Mouse (Mus musculus) G1E-ER4 (cell line): ENCODE results near the gene Hnrnpd. TPM values are rescaled to one million over a fixed set of nuclear protein-coding genes. Genes with fewer than 3 reads are reported as not detected.

Experiments used
- GATA1 ChIP-seq: IDR thresholded peaks from one replicate; pipeline ENCODE4 v1.8.0; 2012; ENCODE audit warnings: low read length, inconsistent platforms
- polyA plus RNA-seq: library from polyadenylated mRNA; stranded (reverse); fragments of >175 nt; gene quantifications from 2 replicates; pipeline ENCODE4 v1.2.3, GENCODE M21; 2012

Gene Hnrnpd
- polyA plus RNA-seq: 559 and 620 TPM in 2 replicates

DNA sequence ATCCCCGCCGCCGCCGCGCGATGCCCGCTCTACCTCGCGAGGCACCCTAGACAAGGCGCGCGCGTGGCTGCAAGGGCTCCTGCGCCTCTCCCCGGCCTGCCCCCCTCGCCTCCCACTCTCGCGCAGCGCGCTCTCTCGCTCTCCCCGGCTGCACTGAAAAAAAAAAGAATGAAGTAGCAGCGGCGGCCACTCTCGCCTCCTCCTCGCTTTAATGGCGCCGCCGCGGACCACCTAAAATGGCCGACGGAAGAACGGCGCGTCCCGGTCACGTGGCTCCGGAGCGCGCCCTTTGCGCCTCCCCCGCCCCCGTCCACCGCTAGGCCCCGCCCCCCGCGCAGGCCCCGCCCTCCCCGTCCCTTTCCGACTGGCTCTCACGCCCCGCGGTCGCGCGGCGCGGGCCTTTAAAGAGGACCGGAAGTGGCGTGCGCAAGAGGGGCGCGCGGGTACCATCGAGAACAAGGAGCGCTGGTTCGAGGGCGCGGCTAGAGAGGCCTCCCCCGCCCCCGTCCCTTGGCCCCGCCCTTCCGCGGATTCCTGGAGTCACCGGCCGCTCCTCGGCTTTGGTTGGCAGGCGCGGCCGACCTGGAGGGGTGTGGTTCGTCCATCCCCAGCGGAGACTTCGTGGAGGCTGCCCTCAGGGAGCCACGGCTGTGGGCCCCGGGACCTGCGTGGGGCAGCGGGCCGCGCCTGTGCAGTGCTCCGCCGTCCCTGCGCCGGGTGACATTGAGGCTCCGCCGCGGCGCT, at the start of gene Hnrnpd, which contains the start of gene 4930524J08Rik:
Gene Hnrnpd (minus strand): TSS at position 240 of the 744 bp plus-strand sequence.
Gene 4930524J08Rik (plus strand): TSS at position 363 of the 744 bp plus-strand sequence.
- no peak for TF ChIP-seq GATA1

DNA sequence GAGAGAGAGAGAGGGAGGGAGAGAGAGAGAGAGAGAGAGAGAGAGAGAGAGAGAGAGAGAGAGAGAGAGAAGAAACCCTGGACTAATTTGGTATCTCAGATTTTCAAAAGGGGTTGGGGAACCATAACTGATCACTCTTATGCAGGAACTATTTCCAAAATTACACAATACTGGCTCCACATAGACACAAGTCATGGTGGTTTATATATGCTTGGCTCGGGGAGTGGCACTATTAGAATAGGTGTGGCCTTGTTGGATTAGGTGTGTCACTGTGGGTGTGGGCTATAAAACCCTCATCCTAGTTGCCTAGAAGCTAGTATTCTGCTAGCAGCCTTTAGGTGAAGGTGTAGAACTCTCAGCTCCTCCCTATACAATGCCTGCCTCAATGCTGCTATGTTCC, 46.1 kb upstream of the Hnrnpd start:
- no peak for TF ChIP-seq GATA1

DNA sequence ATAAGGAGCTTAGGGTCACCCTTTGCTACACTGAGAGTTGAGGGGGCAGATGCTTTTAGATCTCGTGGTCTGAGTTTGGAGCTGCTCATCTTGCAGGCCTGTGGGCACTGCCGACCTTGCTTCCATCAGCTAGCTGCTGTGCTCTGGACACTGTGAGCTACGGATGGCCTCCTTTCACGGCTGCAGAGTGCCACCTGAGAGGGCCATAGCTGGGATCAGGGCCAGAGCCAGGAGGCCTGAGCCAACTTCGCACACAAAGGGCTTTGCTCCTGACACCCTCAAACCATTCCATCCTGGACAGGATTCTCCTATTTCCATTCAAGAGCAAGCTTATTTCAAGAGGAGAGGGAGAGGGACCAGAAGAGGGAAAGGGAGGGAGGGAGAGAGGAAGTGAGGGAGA, 45.7 kb upstream of the Hnrnpd start:
- TF ChIP-seq GATA1: no peak

DNA sequence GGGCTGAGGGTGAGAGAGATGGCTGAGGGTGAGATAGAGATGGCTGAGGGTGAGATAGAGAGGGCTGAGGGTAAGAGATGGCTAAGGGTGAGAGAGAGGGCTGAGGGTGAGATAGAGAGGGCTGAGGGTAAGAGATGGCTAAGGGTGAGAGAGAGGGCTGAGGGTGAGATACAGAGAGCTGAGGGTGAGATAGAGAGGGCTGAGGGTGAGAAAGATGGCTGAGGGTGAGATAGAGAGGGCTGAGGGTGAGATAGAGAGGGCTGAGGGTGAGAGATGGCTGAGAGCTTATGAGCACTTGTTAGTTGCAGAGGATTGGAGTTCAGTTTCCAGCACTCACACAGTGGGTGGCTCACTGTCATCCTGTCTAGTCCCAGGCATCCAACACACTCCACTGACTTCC, 41.4 kb upstream of the Hnrnpd start:
- no peak for TF ChIP-seq GATA1

DNA sequence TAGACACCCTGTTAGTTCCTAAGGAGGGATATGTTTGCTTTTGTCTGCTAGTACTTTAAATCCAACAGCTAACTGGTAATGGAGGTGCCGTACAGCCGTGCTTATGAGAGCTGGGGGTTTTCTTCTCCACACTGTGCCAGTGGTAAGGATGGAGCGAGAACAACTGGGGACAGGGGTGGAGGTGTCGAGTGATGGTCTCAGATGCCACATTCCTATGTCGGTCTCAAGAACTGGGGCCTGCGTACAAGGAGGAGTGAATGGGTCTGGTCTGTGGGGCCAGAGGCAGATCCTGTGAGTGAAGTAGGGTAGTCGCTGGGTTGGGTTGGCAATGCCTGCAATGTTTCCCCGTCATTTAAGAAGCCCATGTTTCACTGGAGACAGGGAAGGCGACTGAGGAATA, 33.9 kb upstream of the Hnrnpd start:
- no peak for TF ChIP-seq GATA1

DNA sequence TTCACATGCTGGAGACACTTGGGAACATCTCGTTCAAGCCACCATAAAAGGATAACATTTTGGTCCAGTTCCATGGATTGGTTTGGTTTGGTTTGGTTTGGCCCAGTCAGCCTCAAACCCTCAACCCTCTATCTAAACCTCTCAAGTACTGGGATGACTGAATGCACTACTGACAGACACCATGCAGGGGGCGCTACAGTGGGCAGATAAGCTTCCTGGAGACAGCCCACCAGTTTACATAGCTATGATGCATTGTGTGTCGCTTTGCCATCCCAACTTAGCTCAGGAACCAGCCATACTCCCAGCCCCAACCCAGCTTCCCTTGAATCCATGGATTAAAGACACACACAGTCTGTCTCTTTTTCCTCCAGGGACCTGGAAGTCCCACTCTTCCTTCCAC, 29.7 kb upstream of the Hnrnpd start:
- TF ChIP-seq GATA1: no peak

DNA sequence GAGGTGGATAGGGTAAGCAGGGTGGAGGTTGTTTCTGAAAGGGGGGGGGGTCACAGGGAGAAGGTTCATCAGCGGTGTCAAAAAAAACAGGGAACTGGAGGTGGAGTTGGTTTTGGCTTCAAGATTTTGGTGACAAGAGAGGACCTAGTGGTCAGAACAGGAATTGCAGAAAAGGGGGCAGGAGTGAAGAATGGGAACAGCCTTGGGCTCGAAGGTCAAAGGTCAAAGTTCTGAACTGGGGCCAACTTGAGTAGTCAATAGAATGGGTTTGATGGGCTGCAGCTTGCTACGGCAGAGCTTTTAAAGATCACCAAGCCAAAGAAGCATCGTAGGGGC, 28.3 kb upstream of the Hnrnpd start:
- TF ChIP-seq GATA1: no peak

DNA sequence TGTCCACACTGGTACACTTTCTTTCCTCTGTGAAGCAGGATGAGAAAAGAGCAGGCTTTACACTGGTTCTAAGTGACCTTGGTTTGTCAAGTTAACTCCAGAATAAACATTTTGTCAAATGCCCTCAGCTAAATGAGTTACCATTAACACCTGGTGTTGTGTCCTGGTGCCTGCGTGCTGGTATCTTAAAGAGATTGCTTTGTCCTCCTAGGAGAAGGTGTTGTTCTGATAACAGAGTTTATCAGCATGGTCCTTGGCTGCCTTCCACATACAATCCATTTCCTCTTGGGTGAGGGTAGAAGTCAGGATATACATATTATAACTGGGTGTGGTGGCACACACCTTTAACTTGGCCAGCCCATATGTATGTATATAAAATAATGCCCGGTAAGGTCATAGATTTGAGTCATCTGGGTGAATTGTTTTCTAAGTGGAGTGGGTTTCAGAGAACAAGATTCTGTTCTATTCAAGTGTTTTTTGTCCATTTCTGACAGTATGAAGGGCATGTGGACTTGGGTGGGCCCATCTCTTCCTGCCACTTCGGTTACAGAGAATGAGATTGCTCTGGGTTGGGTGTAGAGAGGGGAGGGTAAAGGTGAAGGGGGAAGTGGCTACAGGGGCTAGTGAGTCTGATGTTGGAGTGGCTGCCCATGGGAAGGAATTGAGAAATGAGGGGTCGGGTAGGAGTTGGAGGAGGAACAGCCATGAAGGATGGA, 27.7 kb upstream of the Hnrnpd start:
- no peak for TF ChIP-seq GATA1

DNA sequence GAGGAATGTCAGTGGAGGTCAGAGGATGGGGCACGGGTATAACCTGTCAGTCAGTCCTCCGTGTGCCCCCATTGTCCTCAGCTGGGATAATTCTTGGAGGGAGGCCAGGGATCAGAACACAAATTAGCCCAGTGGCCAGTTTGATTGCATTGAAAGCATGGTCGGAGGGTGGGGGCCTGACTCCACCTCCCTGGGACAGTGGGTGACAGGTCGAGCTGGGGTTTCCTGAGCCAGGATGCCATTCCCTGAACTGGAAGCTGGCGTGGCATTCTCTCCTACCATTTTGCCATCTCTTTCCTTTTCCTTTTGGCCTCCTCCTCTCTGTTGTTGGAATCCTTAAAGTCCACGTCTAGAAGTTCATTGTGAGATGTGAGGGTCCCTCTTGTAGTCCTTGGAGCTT, 27.2 kb upstream of the Hnrnpd start:
- no peak for TF ChIP-seq GATA1

DNA sequence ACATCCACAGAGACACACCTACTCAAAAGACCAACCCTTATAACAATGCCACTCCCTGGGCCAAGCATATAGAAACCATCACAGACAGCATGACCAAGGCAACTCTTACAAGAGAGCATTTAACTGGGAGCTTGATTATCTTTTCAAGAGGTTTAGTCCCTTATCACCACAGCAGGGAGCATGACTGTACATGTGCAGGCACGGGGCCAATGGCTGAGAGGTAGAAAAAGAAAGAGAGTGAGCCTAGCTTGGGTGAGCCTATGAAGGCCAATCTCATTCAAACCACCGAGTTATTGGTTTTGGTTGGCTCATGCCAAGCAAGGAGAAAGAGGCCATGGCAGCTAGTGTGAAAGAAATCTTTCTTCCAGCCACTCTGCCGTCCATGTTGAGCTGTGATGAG, 26.7 kb upstream of the Hnrnpd start:
- TF ChIP-seq GATA1: no peak

DNA sequence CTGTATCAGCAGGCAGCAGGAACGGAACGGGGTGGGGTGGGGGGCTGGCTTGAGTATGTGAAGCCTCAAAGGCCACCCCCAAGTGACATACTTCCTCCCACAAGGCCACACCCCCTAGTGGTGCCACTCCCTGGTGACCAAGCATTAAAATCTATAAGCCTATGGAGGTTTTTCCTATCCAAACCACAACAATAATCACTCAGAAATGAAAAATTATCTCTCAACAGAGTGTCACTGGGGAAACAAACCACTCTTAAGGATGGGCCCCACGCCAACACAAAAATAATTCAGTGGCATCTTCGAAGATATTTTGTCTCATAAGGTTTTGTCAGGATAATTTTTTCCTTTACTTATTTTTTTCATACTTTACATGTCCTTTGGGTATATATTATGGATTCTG, 25.2 kb upstream of the Hnrnpd start:
- TF ChIP-seq GATA1: no peak

DNA sequence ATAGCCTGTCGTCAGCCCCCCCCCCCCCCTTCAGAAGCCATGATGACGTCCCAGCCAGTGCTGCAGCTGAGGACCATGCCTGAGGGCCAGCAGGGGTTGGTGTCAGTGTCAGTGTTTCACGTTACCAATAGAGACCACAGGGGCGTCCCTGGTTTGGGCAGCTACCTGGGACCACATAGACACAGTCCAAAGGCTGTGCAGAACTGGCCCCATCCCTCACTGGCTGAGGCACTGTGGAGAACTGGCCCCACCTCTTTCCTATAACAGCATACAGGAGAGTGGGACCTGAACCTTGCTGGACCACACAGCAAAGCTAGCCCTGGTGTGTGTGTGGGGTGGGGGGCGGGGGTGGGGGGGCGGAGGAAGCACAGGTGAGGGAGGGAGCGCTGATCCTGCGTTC, 21.8 kb upstream of the Hnrnpd start:
- no peak for TF ChIP-seq GATA1

DNA sequence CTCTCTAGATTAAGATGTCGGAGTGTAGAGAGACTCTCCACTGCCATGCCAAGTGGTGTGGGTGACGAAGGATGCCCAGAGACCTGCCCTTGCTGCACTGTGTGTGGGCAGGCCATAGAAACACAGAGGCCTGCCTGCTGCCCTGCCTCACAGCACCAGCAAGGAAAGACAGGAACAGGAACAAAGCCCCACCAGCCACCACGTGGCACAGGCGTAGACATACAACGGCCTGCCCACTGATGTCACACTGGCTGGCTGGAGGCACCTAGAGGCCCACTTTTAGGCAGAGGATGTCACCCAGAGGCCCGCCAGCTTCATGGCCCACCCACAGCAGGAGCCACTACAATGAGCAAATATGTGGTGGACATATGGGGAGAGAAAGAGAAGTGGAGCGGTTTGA, 21.3 kb upstream of the Hnrnpd start:
- TF ChIP-seq GATA1: no peak

DNA sequence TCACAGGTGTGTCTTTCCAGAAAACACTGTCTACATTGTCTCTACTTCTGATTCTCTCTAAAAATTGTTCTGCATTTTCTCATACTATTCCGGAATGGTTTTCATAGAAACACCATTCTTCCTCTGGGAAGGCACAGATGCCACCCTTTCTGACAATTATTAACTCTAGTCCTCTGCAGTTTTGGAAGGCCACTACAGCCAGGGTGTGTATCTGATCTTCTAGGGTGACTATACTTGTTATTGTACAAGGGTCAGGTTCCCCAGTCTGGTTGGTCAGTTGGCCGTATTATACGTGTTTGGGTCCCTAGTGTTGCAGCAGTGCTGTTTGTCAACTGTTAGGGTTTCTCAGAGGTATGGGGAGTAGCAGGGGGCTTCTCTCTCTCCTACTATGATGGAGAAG, 15.9 kb upstream of the Hnrnpd start:
- TF ChIP-seq GATA1: no peak

DNA sequence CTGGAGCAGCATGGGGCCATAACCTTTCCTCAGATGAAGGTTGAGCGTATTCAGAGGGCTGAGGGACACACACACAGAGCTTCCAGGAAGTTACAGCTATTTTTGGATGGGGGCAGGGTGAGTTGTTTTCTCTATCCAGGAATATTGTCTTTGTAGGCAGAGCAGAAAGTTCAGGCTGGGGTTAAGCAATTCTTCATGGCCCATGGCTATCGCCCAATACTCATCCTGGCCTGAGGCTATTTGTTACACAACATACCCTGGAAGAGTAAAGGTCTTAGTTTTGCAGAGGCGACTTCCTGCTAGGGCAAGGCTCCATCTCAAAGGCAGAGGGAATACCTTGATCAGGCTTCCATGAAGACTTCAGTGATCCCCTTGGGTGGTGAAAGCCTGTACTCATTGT, 15.4 kb upstream of the Hnrnpd start:
- no peak for TF ChIP-seq GATA1

DNA sequence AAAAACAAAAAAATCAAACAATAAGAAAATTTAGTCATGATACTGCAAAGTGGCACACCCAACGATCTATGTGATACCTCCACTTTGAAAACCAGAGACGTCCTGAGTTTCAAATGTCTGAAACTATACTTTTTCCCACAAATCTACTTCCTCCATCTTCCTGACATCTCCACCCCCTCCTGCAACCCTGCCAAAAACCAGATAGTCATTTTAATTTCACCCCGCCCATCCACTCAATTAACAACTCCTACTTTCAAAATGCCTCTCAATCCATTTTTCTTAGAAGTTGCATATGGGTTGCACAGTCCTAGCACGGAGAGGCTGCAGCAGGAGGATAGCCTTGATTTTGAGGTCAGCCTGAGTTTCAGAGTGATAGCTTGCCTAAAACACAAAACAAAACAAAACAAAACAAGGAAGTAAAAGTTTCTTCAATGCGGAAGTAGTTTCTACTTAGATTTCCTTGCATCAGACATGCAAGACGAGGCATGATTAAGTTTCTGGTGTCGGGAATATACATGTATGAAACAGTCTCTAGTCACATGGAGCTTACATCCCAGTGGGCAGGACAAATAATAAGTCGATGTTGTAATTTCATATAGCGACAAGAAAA, 4.8 kb upstream of the Hnrnpd start:
- no peak for TF ChIP-seq GATA1
